Mouse (Mus musculus) limb, embryonic 10.5 days (tissue): ENCODE measurements at regions not wholly inside any gene's neighbourhood (a gene's known extent, or its start where the extent isn't known, plus 50 kb on each side); places are given as distances from the start of the nearest gene placed in this dataset. TPM values are rescaled to one million over a fixed set of nuclear protein-coding genes. Genes with fewer than 3 reads are reported as not detected.

Source experiments
- DNase-seq: peaks from one replicate; pipeline ENCODE4 v3.0.0-alpha.2; 2017; ENCODE audit warnings: low spot score
- H3K27ac ChIP-seq: fragments of 300-500 bp; sonication (generic); 2 replicates; pipeline ENCODE4 v1.5.1; 2016; ENCODE audit warnings: mild to moderate bottlenecking
- H3K27me3 ChIP-seq: fragments of 300-500 bp; sonication (generic); 2 replicates; pipeline ENCODE4 v1.6.1; 2016; ENCODE audit warnings: low read depth, mild to moderate bottlenecking; ENCODE audit not compliant: poor library complexity, severe bottlenecking
- H3K36me3 ChIP-seq: fragments of 300-500 bp; sonication (generic); 2 replicates; pipeline ENCODE4 v1.6.1; 2016; ENCODE audit warnings: mild to moderate bottlenecking, moderate library complexity
- H3K4me1 ChIP-seq: fragments of 300-500 bp; sonication (generic); 2 replicates; pipeline ENCODE4 v1.6.1; 2016
- H3K4me3 ChIP-seq: fragments of 300-500 bp; sonication (generic); 2 replicates; pipeline ENCODE4 v1.5.1; 2016; ENCODE audit warnings: mild to moderate bottlenecking, moderate library complexity
- H3K9me3 ChIP-seq: fragments of 300-500 bp; sonication (generic); replicated peaks from 2 replicates; pipeline ENCODE4 v1.6.1; 2016; ENCODE audit warnings: mild to moderate bottlenecking
- WGBS: fragments of 180-500 bp; shearing (Covaris S2); methylation state at CpG from one replicate; pipeline ENCODE4 v1.1.7; 2016; 5-methylcytosine and 5-hydroxymethylcytosine counted together
- microRNA counts: library from miRNA; unstranded; fragments of <30 nt; microRNA quantifications from one replicate; lab custom pipeline; 2017
- microRNA-seq: library from miRNA; unstranded; fragments of <30 nt; microRNA quantifications from one replicate; pipeline ENCODE4, GENCODE M21; 2017

GRCm38 (mm10) chr2:94233597-94233996 is 75.8 kb upstream of the Hsd17b12 start:
- DNase-seq = no peak

GRCm38 (mm10) chr2:94219421-94219820 is 61.7 kb upstream of the Hsd17b12 start:
- no peak overlapping the region for H3K4me3 ChIP-seq
- H3K4me1 ChIP-seq = 0 out of 2 replicates have a peak, but pooled peaks cover 6% of the 10 kb centered on the region
- no peaks in the 10 kb centered on the region for H3K27me3 ChIP-seq
- no peak overlapping the region for H3K27ac ChIP-seq
- H3K36me3 ChIP-seq = no peaks in the 10 kb centered on the region
- no peak for DNase-seq
- no peaks in the 10 kb centered on the region for H3K9me3 ChIP-seq
- WGBS = 82% methylated on average over 5 of the region's 5 CpGs

More at GRCm38 (mm10) chr2:94233597-94233996, 75.8 kb upstream of the Hsd17b12 start:
- H3K27me3 ChIP-seq = peaks cover 27% of the 10 kb centered on the region
- WGBS = 89% methylated on average over 7 of the region's 7 CpGs
- H3K4me3 ChIP-seq = no peak overlapping the region
- no peak overlapping the region for H3K27ac ChIP-seq
- no peaks in the 10 kb centered on the region for H3K9me3 ChIP-seq
- no peaks in the 10 kb centered on the region for H3K4me1 ChIP-seq
- no peaks in the 10 kb centered on the region for H3K36me3 ChIP-seq

GRCm38 (mm10) chr2:94217481-94217880 is 59.7 kb upstream of the Hsd17b12 start:
- Histone ChIP-seq H3K36me3 (no peaks in the 10 kb centered on the region), H3K9me3 (no peaks in the 10 kb centered on the region), H3K4me1 (0 out of 2 replicates have a peak, but pooled peaks cover 6% of the 10 kb centered on the region), H3K27ac (no peak overlapping the region), H3K4me3 (no peak overlapping the region), H3K27me3 (no peaks in the 10 kb centered on the region)
- no peak for DNase-seq
- WGBS = 89% methylated on average over 3 of the region's 3 CpGs

- H3K27ac ChIP-seq = no peak overlapping the region
- H3K36me3 ChIP-seq = no peaks in the 10 kb centered on the region
- 0 out of 2 replicates have a peak, but pooled peaks cover 6% of the 10 kb centered on the region for H3K4me1 ChIP-seq
- no peak overlapping the region for H3K4me3 ChIP-seq
- H3K27me3 ChIP-seq = no peaks in the 10 kb centered on the region
- no peaks in the 10 kb centered on the region for H3K9me3 ChIP-seq
- WGBS = 90% methylated on average over 3 of the region's 3 CpGs
- DNase-seq = no peak
Measured at GRCm38 (mm10) chr2:94215455-94215854, 57.7 kb upstream of the Hsd17b12 start.

MicroRNAs encoded in the stretch of these regions (microRNA counts, 519-probe panel; counts per million panel counts)
- microRNA mmu-miR-129-3p (lab: Ali Mortazavi, UCI) (684 counts per million, percentile 72 among the panel's probes with 10 or more counts), microRNA mmu-miR-129-5p (lab: Ali Mortazavi, UCI) (684 counts per million, percentile 72 among the panel's probes with 10 or more counts)

Small RNAs in the stretch of these regions (microRNA-seq; reads per million reads assigned to microRNA genes)
- gene Mir129-2 (not detected), gene Mir129b (not detected)
